Mouse (Mus musculus) forebrain, embryonic 10.5 days (tissue): ENCODE results near the gene Zup1. TPM values are rescaled to one million over a fixed set of nuclear protein-coding genes. Genes with fewer than 3 reads are reported as not detected.
"Not testable (repeated sequence)": the region's sequence is repeated elsewhere in the genome, so short reads cannot be mapped to it uniquely, and the experiment has no call there.

Experiments used
- DNase-seq: peaks from one replicate; pipeline ENCODE4 v3.0.0-alpha.2; 2017; ENCODE audit warnings: low spot score; ENCODE audit errors: extremely low spot score
- H3K27ac ChIP-seq: fragments of 300-500 bp; sonication (generic); 2 replicates; pipeline ENCODE4 v1.5.1; 2016; ENCODE audit warnings: mild to moderate bottlenecking
- H3K27me3 ChIP-seq: fragments of 300-500 bp; sonication (generic); 2 replicates; pipeline ENCODE4 v1.6.1; 2016; ENCODE audit warnings: mild to moderate bottlenecking; ENCODE audit not compliant: poor library complexity, severe bottlenecking
- H3K36me3 ChIP-seq: fragments of 300-500 bp; sonication (generic); replicated peaks from 2 replicates; pipeline ENCODE4 v1.6.1; 2016; ENCODE audit warnings: mild to moderate bottlenecking, moderate library complexity
- H3K4me1 ChIP-seq: fragments of 300-500 bp; sonication (generic); 2 replicates; pipeline ENCODE4 v1.6.1; 2016
- H3K4me3 ChIP-seq: fragments of 300-500 bp; sonication (generic); 2 replicates; pipeline ENCODE4 v1.5.1; 2016; ENCODE audit warnings: mild to moderate bottlenecking, moderate library complexity
- H3K9me3 ChIP-seq: fragments of 300-500 bp; sonication (generic); 2 replicates; pipeline ENCODE4 v1.6.1; 2016; ENCODE audit warnings: mild to moderate bottlenecking, moderate library complexity
- WGBS: fragments of 180-500 bp; shearing (Covaris S2); methylation state at CpG from one replicate; pipeline ENCODE4 v1.1.7; 2016; 5-methylcytosine and 5-hydroxymethylcytosine counted together
- polyA plus RNA-seq: library from polyadenylated mRNA; unstranded; fragments of >200 nt; fragmentation: Nextera tagmentation; extraction: Ambion mirVana; gene quantifications from 2 replicates; pipeline ENCODE4 v1.2.1, GENCODE M21; 2016

The Zup1 gene
- polyA plus RNA-seq: 19.3 and 20.5 TPM in 2 replicates

DNA sequence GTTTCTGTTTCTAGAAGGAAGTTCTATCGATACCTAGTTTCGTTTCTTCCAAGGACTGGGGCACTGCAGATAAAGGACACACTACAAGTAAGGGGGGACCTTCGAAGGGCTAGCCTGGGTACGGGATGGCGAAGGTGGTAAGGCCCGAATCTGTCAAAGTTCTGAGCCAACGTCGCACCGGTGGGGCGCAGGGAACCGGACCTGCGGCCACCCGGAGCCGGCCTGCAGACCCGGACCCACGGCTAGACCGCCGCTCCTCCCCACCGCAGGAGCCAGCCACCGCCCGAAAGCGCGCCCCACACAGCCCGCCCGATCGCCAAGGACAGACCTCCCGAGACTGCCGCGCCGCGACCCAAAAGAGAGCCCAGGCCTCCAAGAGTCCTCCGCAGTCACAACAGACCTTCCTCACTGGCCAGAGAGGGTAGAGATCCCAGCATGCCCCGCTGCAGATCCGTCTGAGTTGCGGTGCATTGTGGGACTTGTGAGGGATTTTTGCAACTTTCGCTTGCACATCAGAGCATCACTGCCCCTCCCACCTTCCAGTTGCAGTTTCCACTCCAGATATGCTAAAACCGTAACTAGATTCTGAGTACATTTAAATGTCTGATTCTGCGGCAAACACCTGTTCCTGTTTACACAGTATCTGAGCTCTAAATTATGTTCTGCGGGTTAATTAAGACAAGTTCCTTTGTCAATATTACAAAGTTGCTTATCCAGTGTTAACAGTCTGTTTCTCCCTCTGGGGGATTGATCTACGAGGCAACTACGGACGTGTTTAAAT is at the start of gene Zup1:
Gene Zup1 (minus strand): TSS at position 467 of the 781 bp plus-strand sequence.
- H3K36me3 ChIP-seq: peaks cover 22% of the 10 kb centered on the region
- WGBS: 5% methylated on average over 42 of the region's 42 CpGs
- peak within 1 kb of the TSS; percentile 94 for H3K27ac ChIP-seq
- peak within 1 kb of the TSS; percentile 84 for H3K4me3 ChIP-seq
- no peaks in the 10 kb centered on the region for H3K27me3 ChIP-seq
- DNase-seq: peak; percentile 82
- peaks cover 7% of the 10 kb centered on the region for H3K4me1 ChIP-seq
- no peaks in the 10 kb centered on the region for H3K9me3 ChIP-seq

DNA sequence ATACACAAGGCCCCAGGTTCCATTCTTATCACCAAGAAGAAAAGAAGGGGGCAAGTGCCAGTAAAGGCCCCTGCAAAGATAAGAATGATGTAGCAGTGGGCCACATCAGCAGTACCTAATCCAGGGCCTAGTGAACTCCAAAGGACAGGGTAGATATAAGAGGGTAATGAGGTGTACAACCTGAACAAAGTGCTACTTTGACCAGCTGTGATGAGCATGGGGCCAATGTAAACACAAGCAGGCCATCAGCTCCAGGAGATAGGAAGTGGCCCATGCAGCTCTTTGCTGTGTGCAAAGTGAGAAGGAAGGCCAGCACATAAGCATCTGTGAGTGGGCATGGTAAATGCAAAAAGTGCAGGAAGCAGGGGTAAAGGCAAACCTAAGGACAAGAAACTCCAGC is 47.3 kb upstream of the Zup1 start:
- Histone ChIP-seq H3K4me3 (no peak overlapping the region), H3K4me1 (no peaks in the 10 kb centered on the region), H3K36me3 (peaks cover 96% of the 10 kb centered on the region), H3K27me3 (no peaks in the 10 kb centered on the region), H3K27ac (no peak overlapping the region), H3K9me3 (no peaks in the 10 kb centered on the region)
- DNase-seq: no peak

DNA sequence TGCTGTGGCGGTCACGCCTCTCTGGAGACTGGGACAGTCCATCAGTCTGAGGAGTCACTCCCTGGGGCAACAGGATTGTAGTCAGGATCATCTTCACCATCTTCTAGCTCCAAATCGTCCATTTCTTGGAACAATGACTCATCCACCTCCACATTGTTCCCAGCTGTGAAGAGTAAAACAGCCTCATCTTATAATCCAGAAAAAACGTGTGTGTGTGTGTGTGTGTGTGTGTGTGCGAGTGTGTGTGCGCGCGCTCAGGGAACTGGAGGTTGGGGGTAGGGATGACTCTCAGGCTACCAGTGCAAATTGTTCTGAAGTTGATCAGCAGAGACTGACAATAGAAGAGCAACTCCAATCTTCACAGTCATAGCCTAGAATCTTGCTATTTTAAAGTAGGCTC is 45.6 kb upstream of the Zup1 start:
- H3K27me3 ChIP-seq, DNase-seq, H3K27ac ChIP-seq, H3K4me1 ChIP-seq, H3K9me3 ChIP-seq, H3K4me3 ChIP-seq: not testable (repeated sequence)
- peaks cover 96% of the 10 kb centered on the region for H3K36me3 ChIP-seq
- WGBS: 96% methylated on average over 6 of the region's 8 CpGs

DNA sequence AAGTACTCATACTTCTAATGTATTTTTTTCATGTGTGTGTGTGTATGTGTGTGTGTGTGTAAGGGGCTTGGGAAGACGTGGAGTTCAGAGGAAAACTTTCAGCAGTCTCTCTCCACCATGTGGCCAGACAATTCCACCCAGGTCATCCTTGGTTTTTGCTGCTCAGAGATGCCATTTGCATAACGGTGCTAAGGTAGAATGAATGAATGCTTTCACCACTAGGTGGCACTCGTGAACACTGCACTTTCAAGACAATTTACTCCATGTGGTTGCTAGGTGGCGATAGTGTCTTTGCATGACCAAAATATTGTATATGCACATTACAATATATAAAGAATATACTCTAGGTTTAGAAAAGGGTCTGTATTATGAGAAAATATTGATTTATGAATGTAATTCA is 35.7 kb upstream of the Zup1 start:
- Histone ChIP-seq H3K9me3 (no peaks in the 10 kb centered on the region), H3K27ac (no peak overlapping the region), H3K27me3 (no peaks in the 10 kb centered on the region), H3K36me3 (peaks cover 12% of the 10 kb centered on the region), H3K4me1 (no peaks in the 10 kb centered on the region), H3K4me3 (no peak overlapping the region)
- peak; percentile 50 for DNase-seq
- WGBS: 17% methylated on average over 4 of the region's 4 CpGs

DNA sequence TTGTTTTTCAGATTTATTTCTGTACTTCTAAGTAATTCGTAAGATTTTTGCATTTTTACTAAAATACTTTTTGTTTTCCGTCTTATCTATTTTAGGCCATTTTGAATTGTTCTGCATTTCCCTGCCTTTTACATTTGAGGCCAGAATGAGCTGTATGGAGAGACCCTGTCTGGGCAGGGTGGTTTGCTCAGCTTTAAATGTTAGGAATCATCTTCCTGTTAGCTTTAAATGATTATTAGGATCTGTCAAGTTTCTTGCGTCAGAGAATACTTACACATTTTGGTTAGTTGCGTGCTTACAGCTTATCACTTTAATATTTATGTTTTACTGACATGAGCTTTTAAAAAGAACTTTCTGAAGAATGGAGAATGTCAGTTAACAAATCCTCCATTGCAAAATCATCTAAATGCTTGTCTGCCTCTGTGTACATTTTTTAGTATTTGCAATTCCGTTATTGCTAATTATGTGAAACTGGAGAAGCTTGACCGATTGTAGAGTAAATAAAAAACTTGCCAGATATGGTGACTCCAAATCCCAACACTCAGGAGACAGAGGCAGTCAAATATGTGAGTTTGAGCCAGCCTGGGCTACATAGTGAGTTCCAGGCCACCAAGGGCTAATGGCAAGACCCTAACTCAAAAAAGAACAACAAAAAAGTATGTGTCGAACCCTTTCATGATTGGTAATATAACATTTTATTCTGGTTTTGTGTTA is 23.9 kb upstream of the Zup1 start:
- no peaks in the 10 kb centered on the region for H3K4me1 ChIP-seq
- H3K27ac ChIP-seq: no peak overlapping the region
- no peak for DNase-seq
- peaks cover 6% of the 10 kb centered on the region; the same call in 1 of the 2 replicates for H3K9me3 ChIP-seq
- no peak overlapping the region for H3K4me3 ChIP-seq
- 93% methylated on average over 7 of the region's 7 CpGs for whole genome bisulfite sequencing
- no peaks in the 10 kb centered on the region for H3K27me3 ChIP-seq
- 0 out of 2 replicates have a peak, but pooled peaks cover 7% of the 10 kb centered on the region for H3K36me3 ChIP-seq

DNA sequence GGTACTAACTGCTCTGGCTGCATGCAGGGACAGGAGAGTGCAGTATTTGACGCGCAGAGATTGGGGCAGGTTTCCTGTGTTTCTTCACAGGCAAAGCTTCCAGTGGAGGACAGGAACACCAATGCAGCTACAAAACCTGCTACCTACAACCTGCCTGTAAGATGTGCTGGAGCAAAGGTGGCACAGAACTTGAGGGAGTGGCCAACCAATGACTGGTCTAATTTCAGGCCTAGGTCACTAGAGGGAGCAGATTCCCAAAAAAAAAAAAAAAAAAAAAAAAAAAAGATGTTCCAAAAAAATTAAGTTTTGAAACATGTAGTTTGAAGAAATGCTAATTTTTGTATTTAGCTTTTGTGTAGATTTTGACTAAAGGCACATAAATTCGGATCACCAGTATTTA is 1.4 kb upstream of the Zup1 start:
- H3K36me3 ChIP-seq: peaks cover 17% of the 10 kb centered on the region
- 87% methylated on average over 3 of the region's 3 CpGs for WGBS
- no peaks in the 10 kb centered on the region for H3K9me3 ChIP-seq
- H3K4me3 ChIP-seq: no peak overlapping the region
- no peak overlapping the region for H3K27ac ChIP-seq
- DNase-seq: no peak
- H3K4me1 ChIP-seq: peaks cover 7% of the 10 kb centered on the region
- no peaks in the 10 kb centered on the region for H3K27me3 ChIP-seq

DNA sequence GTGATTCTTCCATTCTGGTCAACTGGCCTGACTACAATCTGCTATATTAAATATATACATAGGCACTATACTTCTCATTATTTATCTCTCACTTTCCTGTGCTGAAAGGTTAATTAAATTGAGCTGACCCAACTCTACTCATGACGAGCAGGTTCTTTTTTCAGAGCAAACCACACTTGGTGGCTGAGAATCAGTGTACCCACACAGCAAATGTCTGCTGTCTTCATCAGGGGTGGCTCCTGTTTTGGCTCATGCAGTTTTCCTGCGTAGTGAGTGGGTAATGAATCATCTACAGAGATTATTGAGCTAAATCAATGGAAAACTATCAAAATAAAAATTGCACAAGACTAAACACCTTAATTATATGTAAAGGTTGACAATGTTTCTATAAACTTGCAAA is 4.7 kb downstream of the Zup1 start:
- H3K4me1 ChIP-seq: peaks cover 7% of the 10 kb centered on the region
- no peak for DNase-seq
- H3K9me3 ChIP-seq: no peaks in the 10 kb centered on the region
- H3K4me3 ChIP-seq: no peak overlapping the region
- 92% methylated on average over 2 of the region's 2 CpGs for WGBS
- no peaks in the 10 kb centered on the region for H3K27me3 ChIP-seq
- no peak overlapping the region for H3K27ac ChIP-seq
- H3K36me3 ChIP-seq: peaks cover 61% of the 10 kb centered on the region

DNA sequence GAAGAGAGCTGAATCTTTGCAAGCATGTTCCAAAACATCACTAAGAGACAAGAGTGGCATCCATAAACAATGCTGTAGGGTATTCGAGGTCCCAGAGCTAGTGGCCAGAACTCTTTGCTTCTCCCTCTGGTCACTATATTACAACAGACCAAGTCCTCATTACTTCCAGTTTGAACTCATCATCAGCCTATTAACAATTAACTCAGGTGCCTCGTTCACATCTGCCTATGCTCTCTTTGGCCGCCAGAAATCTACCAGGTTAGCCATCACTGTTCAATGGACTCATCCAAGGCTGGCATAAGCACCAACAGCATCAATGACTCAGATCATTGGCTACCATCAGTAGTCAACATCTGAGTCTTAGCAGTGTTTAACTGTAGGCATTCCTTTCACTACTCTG is 5.7 kb downstream of the Zup1 start:
- DNase-seq: no peak
- H3K27me3 ChIP-seq: no peaks in the 10 kb centered on the region
- H3K27ac ChIP-seq: no peak overlapping the region
- no peaks in the 10 kb centered on the region for H3K9me3 ChIP-seq
- peaks cover 6% of the 10 kb centered on the region for H3K4me1 ChIP-seq
- no peak overlapping the region for H3K4me3 ChIP-seq
- H3K36me3 ChIP-seq: peaks cover 68% of the 10 kb centered on the region
- 90% methylated on average over 3 of the region's 3 CpGs for WGBS

DNA sequence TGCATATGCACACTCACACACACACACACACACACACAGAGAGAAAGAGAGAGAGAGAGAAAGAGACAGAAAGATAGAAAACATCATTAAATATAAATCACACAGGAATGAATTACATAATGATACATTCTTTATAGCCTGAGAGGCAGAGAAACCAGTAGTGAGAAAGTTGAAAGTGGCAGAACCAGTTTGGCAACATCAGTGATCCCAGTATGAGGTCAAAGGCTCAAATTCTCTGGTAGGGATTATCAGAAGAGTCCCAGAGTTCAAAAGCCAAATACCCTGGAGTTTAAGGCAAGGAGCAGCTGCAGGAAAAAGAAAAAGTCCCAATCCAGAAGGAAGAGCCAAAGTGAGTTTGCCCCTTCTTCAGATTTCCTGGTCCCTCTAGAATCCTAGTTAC is 10.4 kb downstream of the Zup1 start:
- Histone ChIP-seq H3K27me3 (no peaks in the 10 kb centered on the region), H3K36me3 (peaks cover 87% of the 10 kb centered on the region), H3K9me3 (no peaks in the 10 kb centered on the region), H3K4me1 (no peaks in the 10 kb centered on the region), H3K4me3 (no peak overlapping the region), H3K27ac (no peak overlapping the region)
- no peak for DNase-seq

DNA sequence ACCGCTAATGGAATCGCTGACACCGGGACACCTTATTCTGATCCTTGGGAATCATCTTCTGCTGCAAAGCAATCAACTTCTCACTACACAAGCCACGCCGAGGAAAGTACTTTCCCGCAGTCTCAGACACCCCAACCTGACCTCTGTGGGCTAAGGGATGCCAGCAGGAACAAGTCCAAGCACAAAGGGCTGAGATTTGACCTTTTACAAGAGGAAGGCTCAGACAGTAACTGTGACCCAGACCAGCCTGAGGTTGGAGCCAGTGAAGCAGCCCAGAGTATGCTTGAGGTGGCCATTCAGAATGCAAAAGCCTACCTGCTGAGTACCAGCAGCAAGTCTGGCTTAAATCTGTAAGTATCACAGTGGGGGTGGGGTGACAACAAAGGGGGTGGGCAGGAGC is 45.6 kb downstream of the Zup1 start:
- DNase-seq: no peak
- WGBS: 3% methylated on average over 6 of the region's 6 CpGs
- peak overlapping the region; percentile 56 for H3K4me3 ChIP-seq

DNA sequence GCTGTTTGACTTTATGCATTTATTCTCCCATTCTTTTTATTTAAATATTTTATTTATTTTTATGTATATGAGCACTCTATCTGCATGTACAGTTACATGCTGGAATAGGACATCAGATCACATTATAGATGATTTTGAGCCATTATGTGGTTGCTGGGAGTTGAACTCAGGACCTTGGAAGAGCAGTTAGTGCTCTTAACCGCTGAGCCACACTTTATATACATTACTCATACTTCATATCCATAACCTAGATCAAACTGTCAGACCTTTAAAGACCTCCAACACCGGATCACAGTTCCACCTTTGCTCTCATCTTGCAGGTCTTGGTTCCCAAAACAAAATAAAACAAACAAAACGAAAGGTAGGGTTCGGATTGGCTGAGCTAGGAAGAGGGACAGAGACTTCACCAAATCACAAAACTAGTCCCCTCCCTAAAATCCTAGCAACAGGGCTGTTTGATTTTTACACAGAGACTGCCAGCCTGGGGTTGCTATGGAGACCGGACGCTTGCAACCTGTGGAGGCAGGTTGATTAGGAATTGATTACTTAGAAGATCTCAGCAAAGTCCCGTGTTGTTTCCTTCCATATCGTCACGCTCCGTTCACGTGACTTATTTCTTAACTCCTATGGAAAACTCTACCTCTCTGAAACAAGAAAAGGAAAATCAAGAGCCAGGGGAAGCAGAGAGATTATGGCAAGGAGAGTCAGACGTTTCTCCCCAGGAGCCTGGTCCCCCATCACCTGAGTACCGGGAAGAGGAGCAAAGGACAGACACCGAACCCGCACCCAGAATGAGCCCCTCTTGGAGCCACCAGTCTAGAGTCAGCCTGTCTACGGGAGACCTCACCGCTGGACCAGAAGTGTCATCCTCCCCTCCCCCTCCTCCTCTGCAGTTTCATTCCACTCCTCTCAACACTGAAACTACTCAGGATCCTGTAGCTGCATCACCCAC is 46.3 kb downstream of the Zup1 start, which contains the start of gene Rsph4a:
Gene Rsph4a (plus strand): TSS at position 582 of the 952 bp plus-strand sequence.
- no peaks in the 10 kb centered on the region for H3K27me3 ChIP-seq
- peak; percentile 57 for DNase-seq
- WGBS: 8% methylated on average over 17 of the region's 17 CpGs
- no peaks in the 10 kb centered on the region for H3K9me3 ChIP-seq
- no peak within 1 kb of the TSS for H3K27ac ChIP-seq
- no peaks in the 10 kb centered on the region for H3K36me3 ChIP-seq
- peaks cover 14% of the 10 kb centered on the region for H3K4me1 ChIP-seq
- peak within 1 kb of the TSS; percentile 56 for H3K4me3 ChIP-seq

More for the DNA sequence above, 45.6 kb downstream of the Zup1 start:
- Histone ChIP-seq H3K27me3 (no peaks in the 10 kb centered on the region), H3K9me3 (no peaks in the 10 kb centered on the region), H3K27ac (no peak overlapping the region), H3K36me3 (no peaks in the 10 kb centered on the region), H3K4me1 (peaks cover 14% of the 10 kb centered on the region)

DNA sequence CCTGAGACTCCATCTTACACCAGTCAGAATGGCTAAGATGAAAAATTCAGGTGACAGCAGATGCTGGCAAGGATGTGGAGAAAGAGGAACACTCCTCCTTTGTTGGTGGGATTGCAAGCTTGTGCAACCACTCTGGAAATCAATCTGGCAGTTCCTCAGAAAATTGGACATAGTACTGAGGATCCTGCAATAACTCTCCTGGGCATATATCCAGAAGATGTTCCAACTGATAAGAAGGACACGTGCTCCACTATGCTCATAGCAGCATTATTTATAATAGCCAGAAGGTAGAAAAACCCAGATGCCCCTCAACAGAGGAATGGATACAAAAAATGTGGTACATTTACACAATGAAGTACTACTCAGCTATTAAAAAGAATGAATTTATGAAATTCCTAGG is 49.5 kb downstream of the Zup1 start:
- not testable (repeated sequence) for H3K4me3 ChIP-seq, H3K36me3 ChIP-seq, DNase-seq, H3K27me3 ChIP-seq, H3K27ac ChIP-seq, H3K9me3 ChIP-seq
- peaks cover 14% of the 10 kb centered on the region for H3K4me1 ChIP-seq
- 88% methylated on average over 1 of the region's 1 CpGs for WGBS
